Mouse (Mus musculus): ENCODE data around the gene 1700037H04Rik. TPM values are rescaled to one million over a fixed set of nuclear protein-coding genes. Genes with fewer than 3 reads are reported as not detected.
A peak's percentile ranks its signal among the peaks of the same experiment; 100 is the strongest.
"Not testable (repeated sequence)": the region's sequence is repeated elsewhere in the genome, so short reads cannot be mapped to it uniquely, and the experiment has no call there.

Gene 1700037H04Rik
- total RNA-seq, 2 experiments from 2014 or later: 9.7 to 12.8 TPM

GRCm38 (mm10) chr2:131132111-131132888 is 27.6 kb downstream of the 1700037H04Rik start:
- intact Hi-C loops (cut with DNase I): no loop called here
- DNase-seq: peak in 1 of 2 experiments; percentile 2

GRCm38 (mm10) chr2:131130849-131131248 is 29.0 kb downstream of the 1700037H04Rik start:
- intact Hi-C loops (cut with DNase I): no loop called here
- peak in 1 of 2 experiments; percentile 0 for DNase-seq

GRCm38 (mm10) chr2:131129836-131130235 is 30.0 kb downstream of the 1700037H04Rik start:
- peak in 1 of 2 experiments; percentile 36 for DNase-seq

GRCm38 (mm10) chr2:131128636-131129157 is 31.2 kb downstream of the 1700037H04Rik start:
- DNase-seq: no peak
- intact Hi-C loops (cut with DNase I): no loop called here

More at GRCm38 (mm10) chr2:131129836-131130235, 30.0 kb downstream of the 1700037H04Rik start:
- intact Hi-C loops (cut with DNase I): no loop called here

GRCm38 (mm10) chr2:131128211-131128610 is 31.7 kb downstream of the 1700037H04Rik start:
- DNase-seq: no peak
- intact Hi-C loops (cut with DNase I): no loop called here

- DNase-seq: peak; percentile 76 to 79
- intact Hi-C loops (cut with DNase I): no loop called here
Observed at GRCm38 (mm10) chr2:131127161-131127730, 32.6 kb downstream of the 1700037H04Rik start, which contains the start of gene Hspa12b. Hspa12b (plus strand) TSS chr2:131127280.

- intact Hi-C loops (cut with DNase I): no loop called here
- DNase-seq: peak in 1 of 2 experiments; percentile 5
Observed at GRCm38 (mm10) chr2:131125964-131126815, 33.7 kb downstream of the 1700037H04Rik start.

GRCm38 (mm10) chr2:131125157-131125963 is 34.5 kb downstream of the 1700037H04Rik start:
- intact Hi-C loops (cut with DNase I): no loop called here
- DNase-seq: no peak

GRCm38 (mm10) chr2:131124166-131124565 is 35.7 kb downstream of the 1700037H04Rik start:
- DNase-seq: peak in 1 of 2 experiments; percentile 39
- intact Hi-C loops (cut with DNase I): no loop called here

- intact Hi-C loops (cut with DNase I): no loop called here
Observed at GRCm38 (mm10) chr2:131118968-131119574, 40.8 kb downstream of the 1700037H04Rik start.

GRCm38 (mm10) chr2:131105989-131106388 is 53.9 kb downstream of the 1700037H04Rik start:
- no peak for DNase-seq
- intact Hi-C loops (cut with DNase I): loop anchor here (2.0 kb wide), 1 partner anchor 373 kb away; no protein-coding TSS in a partner anchor

More at GRCm38 (mm10) chr2:131118968-131119574, 40.8 kb downstream of the 1700037H04Rik start:
- DNase-seq: no peak

- intact Hi-C loops (cut with DNase I): loop anchor here (2.0 kb wide), 1 partner anchor 372 kb away; no protein-coding TSS in a partner anchor
- DNase-seq: not testable (repeated sequence)
Observed at GRCm38 (mm10) chr2:131105061-131105460, 54.8 kb downstream of the 1700037H04Rik start.

GRCm38 (mm10) chr2:131104021-131104420 is 55.9 kb downstream of the 1700037H04Rik start:
- intact Hi-C loops (cut with DNase I): loop anchor here (2.0 kb wide), 1 partner anchor 371 kb away; no protein-coding TSS in a partner anchor
- no peak for DNase-seq

GRCm38 (mm10) chr2:131101530-131101929 is 58.4 kb downstream of the 1700037H04Rik start:
- DNase-seq: peak in 1 of 2 experiments; percentile 0
- intact Hi-C loops (cut with DNase I): no loop called here

GRCm38 (mm10) chr2:131097087-131097486 is 62.8 kb downstream of the 1700037H04Rik start:
- intact Hi-C loops (cut with DNase I): no loop called here
- DNase-seq: no peak
